Mouse (Mus musculus): ENCODE measurements at regions not wholly inside any gene's neighbourhood (a gene's known extent, or its start where the extent isn't known, plus 50 kb on each side); places are given as distances from the start of the nearest gene placed in this dataset.

DNA sequence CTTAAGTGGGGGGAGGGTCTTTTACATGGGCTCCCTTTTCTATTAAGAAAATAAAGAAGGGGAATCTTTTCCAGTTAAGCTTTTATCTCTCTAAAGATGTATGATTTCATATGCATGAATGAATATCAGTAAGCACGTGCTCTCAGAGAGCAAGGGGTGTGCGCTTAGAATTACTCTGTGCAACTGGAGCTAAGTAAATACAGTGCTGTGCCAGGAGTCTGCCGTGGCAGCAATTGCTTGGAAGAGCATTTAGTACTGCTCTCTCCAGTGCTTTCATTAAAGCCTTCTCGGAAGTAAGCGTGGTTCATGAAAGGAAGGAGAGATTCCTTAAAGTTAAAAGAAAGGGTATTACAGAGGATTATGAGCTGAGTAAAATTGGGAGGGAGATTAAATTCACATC is 54.5 kb upstream of the Creb5 start:
- TF ChIP-seq GABPA (IDR thresholded peaks at IDR 0.05; ENCODE audit: insufficient replicate concordance, low read depth, low read length) (no peak), POLR2A (IDR thresholded peaks at IDR 0.05; ENCODE audit: low read depth, low read length) (no peak), MAFK (IDR thresholded peaks at IDR 0.05; ENCODE audit: insufficient replicate concordance, low read length) (no peak), SIN3A (IDR thresholded peaks at IDR 0.05; ENCODE audit: low read length) (no peak), BHLHE40 (IDR thresholded peaks at IDR 0.05; ENCODE audit: low read depth, low read length) (no peak), TCF12 (IDR thresholded peaks at IDR 0.05; ENCODE audit: low read depth, low read length) (no peak), EP300 (IDR thresholded peaks at IDR 0.05; ENCODE audit: low read length) (no peak), E2F4 (IDR thresholded peaks at IDR 0.05; ENCODE audit: insufficient replicate concordance, low read depth, low read length) (no peak), USF2 (conservative IDR thresholded peaks at IDR 0.05; ENCODE audit: low read depth, low read length) (no peak), MAX (IDR thresholded peaks at IDR 0.05; ENCODE audit: low read length) (no peak), ELF1 (IDR thresholded peaks at IDR 0.05; ENCODE audit: low read depth, low read length) (no peak)

All from CH12.LX (cell line).